Mouse (Mus musculus): ENCODE measurements around the gene Cdkn3.
"Not testable (repeated sequence)": the region's sequence is repeated elsewhere in the genome, so short reads cannot be mapped to it uniquely, and the experiment has no call there.

The Cdkn3 gene

GRCm38 (mm10) chr14:46794157-46794556, 33.8 kb downstream of the Cdkn3 start:
- no peaks in the 10 kb centered on the region for H3K27me3 ChIP-seq (ENCODE audit: control insufficient read depth, insufficient read depth, low read length, poor library complexity, severe bottlenecking)
- no peak for DNase-seq (ENCODE audit: low read depth, low spot score)
- H3K36me3 ChIP-seq (ENCODE audit: control insufficient read depth, insufficient read depth, low read length, poor library complexity, severe bottlenecking) = no peaks in the 10 kb centered on the region

- H3K36me3 ChIP-seq (ENCODE audit: control insufficient read depth, insufficient read depth, low read length, poor library complexity, severe bottlenecking) = no peaks in the 10 kb centered on the region
- no peaks in the 10 kb centered on the region for H3K27me3 ChIP-seq (ENCODE audit: control insufficient read depth, insufficient read depth, low read length, poor library complexity, severe bottlenecking)
- DNase-seq (ENCODE audit: low read depth, low spot score) = no peak
These were observed 40.5 kb downstream of the Cdkn3 start for GRCm38 (mm10) chr14:46800684-46801345.

- no peak for DNase-seq (ENCODE audit: low read depth, low spot score)
- no peaks in the 10 kb centered on the region for H3K27me3 ChIP-seq (ENCODE audit: control insufficient read depth, insufficient read depth, low read length, poor library complexity, severe bottlenecking)
- no peaks in the 10 kb centered on the region for H3K36me3 ChIP-seq (ENCODE audit: control insufficient read depth, insufficient read depth, low read length, poor library complexity, severe bottlenecking)
These were observed 42.9 kb downstream of the Cdkn3 start for GRCm38 (mm10) chr14:46803259-46803658.

GRCm38 (mm10) chr14:46803791-46804190, 43.5 kb downstream of the Cdkn3 start:
- DNase-seq (ENCODE audit: low read depth, low spot score) = no peak
- no peaks in the 10 kb centered on the region for H3K36me3 ChIP-seq (ENCODE audit: control insufficient read depth, insufficient read depth, low read length, poor library complexity, severe bottlenecking)
- H3K27me3 ChIP-seq (ENCODE audit: control insufficient read depth, insufficient read depth, low read length, poor library complexity, severe bottlenecking) = no peaks in the 10 kb centered on the region

- no peaks in the 10 kb centered on the region for H3K27me3 ChIP-seq (ENCODE audit: control insufficient read depth, insufficient read depth, low read length, poor library complexity, severe bottlenecking)
- no peak for DNase-seq (ENCODE audit: low read depth, low spot score)
- H3K36me3 ChIP-seq (ENCODE audit: control insufficient read depth, insufficient read depth, low read length, poor library complexity, severe bottlenecking) = no peaks in the 10 kb centered on the region; the same call in 1 of the 2 replicates
These were observed 45.8 kb downstream of the Cdkn3 start for GRCm38 (mm10) chr14:46806186-46806585.

- peaks cover under 1% of the 10 kb centered on the region; the same call in 1 of the 2 replicates for H3K36me3 ChIP-seq (ENCODE audit: control insufficient read depth, insufficient read depth, low read length, poor library complexity, severe bottlenecking)
- DNase-seq (ENCODE audit: low read depth, low spot score) = peak; percentile 71
- no peaks in the 10 kb centered on the region for H3K27me3 ChIP-seq (ENCODE audit: control insufficient read depth, insufficient read depth, low read length, poor library complexity, severe bottlenecking)
These were observed 47.6 kb downstream of the Cdkn3 start for GRCm38 (mm10) chr14:46807927-46808326.

GRCm38 (mm10) chr14:46815640-46816039, 55.3 kb downstream of the Cdkn3 start:
- Histone ChIP-seq H3K27me3 (ENCODE audit: control insufficient read depth, insufficient read depth, low read length, poor library complexity, severe bottlenecking) (no peaks in the 10 kb centered on the region), H3K36me3 (ENCODE audit: control insufficient read depth, insufficient read depth, low read length, poor library complexity, severe bottlenecking) (peaks cover 8% of the 10 kb centered on the region)
- DNase-seq (ENCODE audit: low read depth, low spot score) = no peak

GRCm38 (mm10) chr14:46816916-46817622, 56.7 kb downstream of the Cdkn3 start:
- no peaks in the 10 kb centered on the region for H3K27me3 ChIP-seq (ENCODE audit: control insufficient read depth, insufficient read depth, low read length, poor library complexity, severe bottlenecking)
- H3K36me3 ChIP-seq (ENCODE audit: control insufficient read depth, insufficient read depth, low read length, poor library complexity, severe bottlenecking) = peaks cover 8% of the 10 kb centered on the region
- DNase-seq (ENCODE audit: low read depth, low spot score) = no peak

GRCm38 (mm10) chr14:46818743-46819142, 58.4 kb downstream of the Cdkn3 start:
- no peaks in the 10 kb centered on the region for H3K27me3 ChIP-seq (ENCODE audit: control insufficient read depth, insufficient read depth, low read length, poor library complexity, severe bottlenecking)
- no peak for DNase-seq (ENCODE audit: low read depth, low spot score)
- peaks cover 4% of the 10 kb centered on the region for H3K36me3 ChIP-seq (ENCODE audit: control insufficient read depth, insufficient read depth, low read length, poor library complexity, severe bottlenecking)

GRCm38 (mm10) chr14:46819961-46820360, 59.6 kb downstream of the Cdkn3 start:
- not testable (repeated sequence) for DNase-seq (ENCODE audit: low read depth, low spot score); H3K27me3 ChIP-seq (ENCODE audit: control insufficient read depth, insufficient read depth, low read length, poor library complexity, severe bottlenecking); H3K36me3 ChIP-seq (ENCODE audit: control insufficient read depth, insufficient read depth, low read length, poor library complexity, severe bottlenecking)
